Mouse (Mus musculus) kidney, adult 18-20 months (tissue): ENCODE measurements at regions not wholly inside any gene's neighbourhood (a gene's known extent, or its start where the extent isn't known, plus 50 kb on each side); places are given as distances from the start of the nearest gene placed in this dataset.
A peak's percentile ranks its signal among the peaks of the same experiment; 100 is the strongest.

Source experiments
- DNase-seq: peaks from one replicate; pipeline ENCODE4 v3.0.0; 2021

DNA sequence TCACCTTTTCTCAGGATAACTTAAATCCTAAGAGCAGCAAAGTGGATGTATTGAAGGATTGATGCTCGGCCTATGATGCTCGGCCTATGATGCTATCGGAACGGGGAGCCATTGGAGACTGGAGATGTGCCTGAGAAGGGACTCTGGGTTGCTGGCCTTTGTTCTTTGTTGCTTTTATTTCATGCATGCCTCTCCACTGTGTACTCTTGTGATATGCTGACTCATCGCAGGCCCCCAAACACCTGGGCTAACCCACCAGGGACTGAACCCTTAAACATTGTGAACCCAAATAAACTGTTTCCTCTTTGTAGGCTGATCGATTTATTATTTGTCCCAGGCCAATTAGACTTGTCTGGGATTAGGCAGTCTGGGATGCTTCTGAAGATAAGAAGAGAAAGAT lies 61.9 kb downstream of the Pdcl3 start:
- DNase-seq = no peak

DNA sequence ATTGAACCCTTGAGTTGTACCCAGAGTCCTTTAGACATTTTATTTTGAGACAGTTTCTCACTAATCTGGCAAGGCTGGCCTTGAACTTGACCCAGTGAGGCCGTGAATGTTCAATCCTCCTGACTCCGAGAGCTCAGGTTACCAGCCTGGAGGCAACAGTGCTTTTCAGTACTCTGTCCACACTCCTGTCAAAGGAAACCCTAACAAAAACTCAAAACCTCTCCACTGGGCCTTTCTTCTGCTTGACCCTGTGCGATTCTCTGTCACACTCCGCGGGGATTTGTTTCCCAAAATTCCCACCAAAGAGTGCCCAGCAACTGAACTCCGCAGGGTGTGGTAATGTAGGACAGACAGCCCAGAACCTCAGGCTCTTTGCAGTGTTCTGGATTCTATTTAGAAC lies 71.9 kb downstream of the Pdcl3 start:
- no peak for DNase-seq

DNA sequence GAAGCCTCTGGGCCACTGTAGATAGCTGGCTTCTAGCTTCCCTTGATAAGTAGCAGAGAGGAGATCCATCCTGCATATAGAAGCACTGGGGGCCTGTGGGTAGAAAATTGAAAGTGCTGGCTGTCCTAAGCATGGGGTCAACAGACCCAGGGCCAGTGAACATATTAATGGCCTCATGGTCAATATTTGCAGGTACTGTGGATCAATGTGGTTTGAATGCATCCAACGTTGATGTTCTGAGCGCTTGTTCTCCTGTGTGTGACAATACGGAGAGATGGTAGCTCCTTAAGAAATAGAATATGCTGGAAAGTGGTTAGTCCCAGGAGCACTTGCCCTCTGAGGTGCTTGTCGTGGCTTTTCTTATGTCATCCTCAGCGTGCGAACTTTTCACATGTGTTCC lies 77.1 kb downstream of the Pdcl3 start:
- no peak for DNase-seq

DNA sequence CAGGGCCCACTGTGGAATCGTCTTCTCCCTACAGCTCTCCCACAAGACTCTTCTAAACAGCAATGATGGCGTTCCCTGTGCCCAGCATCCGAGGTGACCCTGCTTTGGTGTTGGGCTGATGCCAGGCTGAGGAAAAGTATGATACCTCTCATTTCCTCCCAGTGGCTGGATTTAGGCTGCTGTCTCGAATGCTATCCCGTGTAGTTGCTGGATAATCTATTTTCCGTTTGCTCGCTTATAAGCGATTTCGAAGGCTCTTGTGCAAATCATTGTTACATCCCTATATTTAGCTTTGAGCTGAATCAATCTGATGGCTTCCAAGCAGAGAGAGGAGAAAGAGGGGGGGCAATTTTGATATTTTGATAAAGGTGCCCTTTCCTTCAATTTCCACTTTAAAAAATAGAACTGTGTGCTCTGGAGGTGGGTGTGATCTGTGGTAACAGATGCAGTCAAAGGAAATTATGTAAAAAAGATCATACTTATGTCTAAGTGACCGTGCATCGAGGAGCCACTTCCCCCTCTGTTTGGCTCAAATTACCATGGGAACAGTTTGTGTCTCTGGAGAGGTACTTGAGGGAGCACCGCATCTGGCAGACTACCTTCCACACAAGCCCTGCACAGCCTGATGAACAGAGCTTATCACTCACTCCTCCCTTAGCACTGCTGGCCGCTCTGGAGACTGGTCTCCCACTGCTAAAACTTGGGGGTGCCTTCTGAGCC lies 78.4 kb downstream of the Pdcl3 start:
- DNase-seq = no peak

DNA sequence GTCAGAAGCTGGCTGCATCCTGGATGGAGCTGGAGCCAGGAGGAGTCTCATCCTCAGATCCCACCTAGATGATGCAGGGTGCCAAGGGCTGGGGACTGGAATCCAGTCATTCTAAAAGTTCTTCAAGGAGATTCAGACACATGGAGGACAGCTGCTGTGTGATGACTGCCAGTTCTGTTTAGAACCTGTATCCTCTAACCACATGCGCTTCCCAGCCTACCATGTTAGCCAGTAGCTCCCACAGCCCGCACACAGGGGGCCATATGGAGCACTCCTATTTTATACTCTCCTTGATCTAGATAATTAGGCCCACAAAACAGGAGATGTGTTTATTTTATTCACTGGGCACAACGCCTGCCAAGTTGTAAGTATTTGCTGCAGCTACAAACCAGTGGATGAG lies 79.4 kb downstream of the Pdcl3 start:
- DNase-seq = no peak

DNA sequence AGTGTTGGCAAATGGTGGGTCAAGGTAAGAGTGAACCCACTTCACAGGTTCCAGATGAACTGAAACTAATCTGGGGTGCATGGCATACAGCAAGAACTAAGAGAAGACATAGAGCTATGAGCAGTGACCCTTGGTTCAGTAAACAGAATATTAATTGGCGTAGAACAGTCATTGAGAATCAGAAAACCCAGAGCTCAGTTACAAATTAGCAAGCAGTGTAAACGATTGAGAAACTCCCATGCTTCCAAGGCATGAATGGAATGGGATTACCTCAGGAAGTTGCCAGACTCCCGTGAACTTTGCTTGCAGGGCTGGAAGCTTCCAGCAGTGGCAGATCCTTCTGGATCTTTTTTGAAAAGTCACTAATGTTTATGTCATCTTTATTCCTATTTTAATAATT lies 82.5 kb downstream of the Pdcl3 start:
- DNase-seq = peak; percentile 7

DNA sequence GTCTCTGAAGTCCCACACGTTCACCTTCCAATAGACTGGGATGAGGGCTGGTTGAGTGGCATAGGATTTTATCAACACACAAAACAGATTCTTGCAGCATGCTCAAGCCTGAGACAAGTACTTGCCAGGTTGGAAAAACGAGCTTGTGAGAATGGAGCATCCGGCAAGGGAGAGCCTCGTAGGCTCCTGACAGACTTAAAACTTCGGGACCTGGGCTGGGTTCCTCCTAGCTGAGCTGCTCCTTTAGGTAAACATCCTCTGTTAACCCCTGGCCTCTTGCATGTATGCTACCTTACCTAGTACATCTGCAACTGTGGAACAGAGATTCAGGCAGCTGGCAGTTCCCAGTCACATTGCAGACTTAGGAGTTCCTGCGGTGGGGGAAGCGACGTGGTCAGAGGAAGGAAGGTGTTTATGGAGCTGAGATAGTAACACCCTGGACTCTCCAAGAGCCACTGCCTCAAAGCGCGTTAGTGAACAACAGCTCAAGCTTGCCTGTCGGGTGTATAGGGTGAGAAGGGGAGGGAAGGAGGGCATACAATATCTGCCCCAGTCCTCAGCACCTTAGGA lies 83.8 kb downstream of the Pdcl3 start:
- DNase-seq = no peak

DNA sequence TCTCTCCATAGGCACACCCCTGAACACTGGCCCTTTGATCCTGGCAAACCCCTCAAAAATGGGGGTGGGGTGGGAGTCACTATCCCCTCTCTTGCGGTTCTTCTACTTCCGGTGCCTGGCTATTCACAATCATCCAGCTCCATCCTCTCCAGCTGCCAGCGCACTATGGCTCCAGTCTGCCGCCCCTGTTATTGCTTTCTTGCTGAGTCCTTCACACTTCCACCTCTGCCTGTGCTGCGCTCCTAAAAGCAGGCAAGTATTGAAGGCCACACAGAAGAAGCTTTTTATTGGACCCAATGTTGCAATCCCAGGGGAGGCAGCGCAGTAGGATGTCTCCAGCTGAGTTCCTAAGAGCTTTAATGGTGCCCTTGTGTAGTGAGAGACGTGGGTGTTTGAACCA lies 84.3 kb downstream of the Pdcl3 start:
- no peak for DNase-seq

DNA sequence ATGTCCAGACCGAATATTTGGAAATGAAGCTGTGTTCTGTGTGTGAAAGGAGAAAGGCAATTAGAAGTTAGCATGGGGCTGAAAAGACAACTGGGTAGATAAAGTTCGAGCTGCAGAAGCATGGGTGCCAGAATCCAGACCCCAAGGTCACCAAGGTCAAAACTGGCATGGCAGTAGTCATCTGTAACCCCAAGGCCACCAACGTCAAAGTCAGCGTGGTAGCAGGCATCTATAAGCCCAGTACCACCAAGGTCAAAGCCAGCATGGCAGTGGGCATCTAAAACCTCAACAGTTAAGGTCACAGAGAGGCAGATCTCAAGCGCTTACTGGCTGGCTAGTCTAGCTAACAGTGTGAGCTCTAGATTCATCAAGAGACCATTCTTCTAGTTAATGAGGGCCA lies 90.6 kb downstream of the Pdcl3 start:
- no peak for DNase-seq

DNA sequence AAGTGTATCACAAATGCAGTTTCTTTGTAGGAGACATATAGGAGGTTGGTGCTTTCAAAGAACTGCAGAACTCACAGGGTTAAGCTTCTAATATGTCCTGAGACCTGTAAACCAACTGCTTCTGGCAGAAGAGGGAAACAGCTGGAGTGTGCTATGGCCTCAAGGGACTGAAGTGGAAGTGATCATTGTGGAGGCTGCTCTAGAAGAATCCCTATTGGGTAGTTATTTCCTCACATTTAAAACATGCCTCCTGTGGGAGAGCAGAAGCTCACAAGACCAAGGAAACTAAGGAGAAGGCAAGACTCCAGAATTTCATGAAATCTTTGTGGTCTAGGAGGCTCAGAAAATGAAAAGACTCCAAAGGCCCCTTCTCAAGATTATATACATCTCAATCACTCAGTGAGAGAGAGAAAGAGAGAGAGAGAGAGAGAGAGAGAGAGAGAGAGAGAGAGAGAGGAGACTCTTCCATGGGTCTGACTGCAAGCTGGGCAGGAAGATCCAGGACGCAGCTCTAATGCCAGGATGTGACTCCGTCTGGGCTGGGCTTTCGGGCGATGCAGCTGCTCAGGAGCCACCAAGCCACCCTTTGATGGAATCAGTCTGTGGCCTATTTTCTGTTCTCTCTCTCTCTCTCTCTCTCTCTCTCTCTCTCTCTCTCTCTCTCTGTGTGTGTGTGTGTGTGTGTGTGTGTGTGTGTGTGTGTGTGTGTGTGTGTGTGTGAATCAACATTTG lies 93.3 kb downstream of the Pdcl3 start:
- DNase-seq = no peak

DNA sequence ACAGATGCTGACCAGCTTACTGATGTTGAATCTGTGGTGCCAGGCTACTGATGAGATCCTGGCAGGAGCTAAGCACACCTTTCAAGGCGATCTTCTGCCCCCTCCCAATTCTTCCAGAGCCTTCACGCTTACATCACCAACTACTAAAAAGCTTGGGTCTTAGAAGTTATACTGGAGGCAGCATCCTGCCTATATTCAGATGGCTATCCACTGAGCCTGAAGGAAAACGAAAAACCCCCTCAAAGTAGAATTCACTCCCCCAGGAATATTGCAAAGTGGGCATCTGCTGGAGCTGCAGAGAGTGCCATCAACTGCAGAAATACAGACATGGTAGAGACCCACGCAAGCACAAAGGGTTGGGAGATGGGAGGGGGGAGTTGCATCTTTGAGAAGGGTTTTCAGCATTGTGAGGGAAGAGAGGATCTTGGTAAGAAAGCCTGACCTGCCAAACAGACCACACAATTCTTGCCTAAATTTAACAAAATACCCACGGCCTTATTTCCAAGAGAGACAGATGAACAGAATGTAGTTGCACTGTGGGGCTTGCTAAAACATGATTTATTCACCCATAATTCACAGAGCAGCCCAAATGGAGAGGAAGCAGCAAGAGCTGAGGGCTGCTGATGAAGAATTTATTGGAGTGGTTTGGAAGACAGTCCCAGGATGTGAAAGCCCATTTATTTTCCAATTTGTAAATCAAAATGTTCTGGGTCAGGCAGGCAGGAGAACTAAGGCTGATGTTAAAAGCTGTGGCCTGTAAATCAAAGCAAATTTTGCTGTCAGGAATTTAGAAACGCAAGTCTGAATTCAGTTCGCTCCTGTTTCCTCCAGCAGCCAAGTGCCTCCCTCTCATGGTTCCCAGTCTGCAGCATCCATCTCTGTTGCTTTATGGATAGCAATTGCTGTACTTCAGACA lies 98.8 kb downstream of the Pdcl3 start:
- DNase-seq = no peak

DNA sequence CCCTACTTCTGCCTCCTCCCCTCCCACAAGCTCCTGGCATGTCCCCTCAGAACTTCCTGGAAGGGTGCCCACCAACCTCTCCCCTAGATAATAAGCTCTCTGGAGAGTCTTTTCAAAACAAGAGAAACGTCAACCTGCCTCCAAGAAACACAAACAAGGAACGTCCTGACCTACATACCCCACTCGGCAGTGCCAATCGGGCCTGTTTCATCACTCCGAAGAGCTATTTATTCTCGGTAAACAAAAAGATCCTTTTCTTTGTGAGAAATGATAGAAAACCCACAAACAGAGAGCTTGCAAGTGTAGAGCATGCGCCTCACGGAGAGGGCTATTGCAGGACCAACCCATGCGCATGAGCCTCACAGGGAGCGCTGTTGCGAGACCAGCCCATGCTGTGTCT lies 100.9 kb downstream of the Pdcl3 start:
- peak; percentile 27 for DNase-seq

DNA sequence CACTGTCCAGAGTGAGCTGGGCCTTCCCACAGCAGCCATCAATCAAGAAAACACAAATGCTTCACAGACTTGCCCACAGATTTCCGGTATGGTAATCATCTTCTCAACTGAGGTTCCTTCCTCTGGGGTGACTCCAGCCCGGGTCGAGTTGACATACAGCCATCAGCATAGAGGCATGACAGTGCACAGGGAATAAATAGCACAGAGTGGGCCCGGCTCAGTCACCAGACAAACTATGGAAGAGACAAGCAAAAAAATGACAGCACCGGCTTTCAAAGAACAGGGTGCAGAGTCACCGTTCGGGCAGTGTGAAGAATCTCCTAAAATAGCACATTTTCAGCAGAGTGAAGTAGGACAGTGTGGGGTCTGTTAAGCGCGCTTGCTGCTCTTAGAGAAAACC lies 103.7 kb upstream of the Npas2 start:
- no peak for DNase-seq

DNA sequence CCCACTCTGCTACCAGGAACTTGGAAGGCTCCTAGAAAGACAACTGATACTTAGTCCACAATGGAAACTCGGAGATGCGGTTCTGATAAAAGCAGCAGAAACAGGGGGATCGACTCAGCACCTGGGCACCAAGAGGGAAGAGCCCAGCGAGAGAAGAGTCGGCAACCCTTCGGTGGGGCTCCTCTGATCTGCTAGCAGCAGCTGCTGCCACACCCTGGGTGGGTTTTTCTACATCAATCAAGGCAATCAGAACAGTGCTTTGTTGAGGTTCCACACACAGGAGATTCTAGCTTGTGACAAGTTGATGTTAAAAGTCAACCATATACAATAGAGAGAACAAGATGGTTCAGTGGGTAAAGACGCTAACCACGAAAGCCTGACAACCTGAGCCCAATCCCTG lies 102.4 kb upstream of the Npas2 start:
- DNase-seq = no peak

DNA sequence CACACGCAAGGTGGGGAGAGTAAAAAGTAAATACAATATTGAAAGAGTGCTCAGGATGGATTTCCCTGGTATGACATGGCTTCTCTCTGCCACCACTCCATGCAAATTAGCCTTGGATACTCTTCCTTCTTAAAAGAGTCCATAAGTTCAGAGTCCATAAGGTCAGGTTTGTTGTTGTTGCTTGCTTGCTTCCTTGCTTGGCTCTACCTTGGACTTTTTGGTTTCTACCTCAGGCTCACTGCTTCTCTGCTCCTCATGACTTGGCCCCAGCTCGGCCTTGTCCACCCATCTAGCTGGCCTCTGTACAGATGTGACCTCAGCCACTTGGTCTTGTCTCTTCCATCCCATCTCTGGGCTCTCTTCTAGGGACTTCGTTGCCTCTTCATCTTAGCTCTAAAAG lies 101.9 kb upstream of the Npas2 start:
- DNase-seq = no peak

DNA sequence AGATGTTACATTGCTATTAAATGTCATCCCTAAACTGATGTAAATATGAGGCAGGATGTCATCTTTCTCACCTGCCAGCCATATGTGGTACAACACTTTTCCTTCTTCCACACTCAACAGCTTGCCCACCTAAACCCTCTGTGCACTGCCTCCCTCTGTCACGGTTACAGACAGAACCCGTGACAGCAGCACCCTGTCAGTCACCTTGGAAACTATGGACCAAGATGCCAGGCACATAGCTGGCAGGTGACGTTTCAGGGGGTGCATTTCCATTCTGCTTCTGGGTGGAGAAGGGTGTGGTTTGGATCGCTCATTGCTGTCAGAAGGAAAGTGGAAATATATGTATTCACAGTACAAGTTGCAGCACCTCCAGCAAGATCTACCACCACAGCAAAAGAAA lies 100.2 kb upstream of the Npas2 start:
- DNase-seq = no peak

DNA sequence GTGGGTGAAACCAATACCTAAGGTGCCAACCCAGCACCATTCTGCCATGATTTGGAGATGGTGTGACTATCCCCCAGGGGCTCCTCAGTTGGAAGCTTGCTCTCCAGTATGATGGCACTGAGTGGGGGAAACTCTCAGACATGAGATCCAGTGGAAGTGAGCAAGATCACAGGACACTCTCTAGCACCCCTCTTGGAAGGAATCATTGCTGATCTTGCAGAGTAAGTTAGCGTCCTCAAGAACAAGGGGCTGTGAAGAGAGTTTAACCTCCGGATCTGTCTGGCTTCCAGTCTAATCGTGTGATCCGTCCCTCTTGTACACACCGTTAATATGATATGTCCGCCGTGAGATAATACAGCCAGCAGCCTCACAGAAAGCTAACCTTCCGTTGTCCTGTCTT lies 99.5 kb upstream of the Npas2 start:
- DNase-seq = no peak

DNA sequence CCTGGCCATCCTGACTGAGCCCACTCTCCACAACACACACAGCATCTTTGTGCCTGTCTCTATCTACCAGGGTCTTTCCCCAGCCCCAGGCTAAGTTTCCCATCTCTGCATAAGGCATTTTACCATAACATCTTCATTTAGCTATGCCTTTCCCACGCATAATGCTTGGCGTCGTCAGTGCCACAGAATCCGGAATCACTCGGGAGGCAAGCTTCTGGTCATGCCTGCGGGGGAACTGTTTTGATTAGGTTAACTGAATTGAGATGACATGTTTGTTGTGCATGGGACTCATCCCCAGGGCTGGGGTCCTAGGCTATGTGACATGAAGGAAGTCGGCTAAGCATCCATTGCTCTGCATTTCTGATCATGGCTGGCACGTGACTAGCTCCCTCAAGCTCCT lies 97.6 kb upstream of the Npas2 start:
- DNase-seq = no peak

DNA sequence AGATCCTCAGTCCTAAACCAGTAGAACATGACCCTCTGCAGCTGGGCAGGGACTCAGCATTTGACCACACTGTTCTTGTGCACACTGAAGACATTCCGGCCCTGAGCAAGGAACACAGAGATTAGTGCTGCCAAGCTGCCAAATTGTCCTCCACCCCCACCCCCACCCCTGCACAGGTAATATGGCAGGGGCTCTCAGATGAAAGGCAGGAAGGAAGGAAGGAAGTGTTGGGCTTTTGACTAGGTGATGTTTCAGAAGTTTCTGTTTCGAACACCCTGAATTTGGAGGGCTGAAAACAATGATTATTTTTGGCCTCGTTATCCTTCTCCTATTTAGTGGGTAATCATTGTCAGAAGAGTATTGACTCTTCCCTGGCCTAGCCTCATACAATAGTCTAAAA lies 96.8 kb upstream of the Npas2 start:
- DNase-seq = no peak

DNA sequence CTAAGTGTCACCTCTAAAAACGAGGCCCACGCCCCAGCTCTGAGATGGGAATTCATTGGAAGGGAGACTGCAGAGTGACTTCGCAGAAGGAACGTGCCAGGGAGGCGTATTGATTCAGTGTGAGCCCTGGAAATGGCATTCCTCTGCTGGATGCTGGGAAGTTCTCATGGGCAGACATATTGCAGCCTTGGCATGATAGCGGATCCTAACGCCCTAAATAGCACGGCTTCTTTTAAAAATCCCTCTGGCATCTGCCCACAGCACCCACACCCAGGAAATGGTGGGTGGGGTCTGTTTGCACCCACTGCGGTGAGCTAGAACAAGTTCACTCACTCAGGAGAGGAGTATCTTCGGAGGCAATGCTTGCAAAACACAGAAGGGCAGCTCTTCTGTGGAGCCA lies 96.0 kb upstream of the Npas2 start:
- no peak for DNase-seq

DNA sequence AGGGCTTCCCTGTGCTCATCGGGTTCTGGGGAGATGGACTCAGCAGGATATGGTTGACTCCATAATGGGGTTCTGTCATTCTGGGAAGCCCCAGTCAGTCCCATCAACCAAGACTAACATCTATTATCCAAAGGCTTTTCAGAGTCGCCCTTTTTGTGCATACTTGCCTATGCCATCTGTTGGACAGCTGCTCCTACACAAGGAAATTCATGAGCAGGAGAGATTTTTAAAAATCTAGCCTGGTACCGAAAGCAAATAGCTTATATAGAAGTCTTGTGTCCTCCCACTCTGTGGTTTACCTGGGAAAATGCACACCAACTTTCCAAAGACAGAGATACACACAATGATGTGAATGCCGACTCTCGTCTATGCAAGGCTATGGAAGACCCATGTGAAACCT lies 95.4 kb upstream of the Npas2 start:
- no peak for DNase-seq

DNA sequence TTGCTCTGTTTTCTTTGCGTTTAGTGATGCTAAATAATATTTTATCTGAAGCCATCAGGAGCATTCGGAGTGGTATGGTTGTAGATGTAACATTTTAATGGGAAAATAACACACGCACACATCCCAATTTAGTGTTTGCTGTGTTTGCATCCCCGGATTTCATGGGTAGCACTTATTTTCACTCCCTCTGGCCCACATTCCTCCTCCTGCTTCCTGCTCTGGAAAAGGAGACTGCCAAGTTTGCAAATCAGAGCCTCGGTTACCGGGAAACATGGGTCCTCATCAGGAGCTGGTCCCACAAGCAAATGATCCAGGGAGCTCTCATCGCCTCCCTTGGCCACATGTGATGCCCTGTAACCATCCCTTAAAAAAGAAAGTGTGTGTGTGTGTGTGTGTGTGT lies 94.3 kb upstream of the Npas2 start:
- no peak for DNase-seq

DNA sequence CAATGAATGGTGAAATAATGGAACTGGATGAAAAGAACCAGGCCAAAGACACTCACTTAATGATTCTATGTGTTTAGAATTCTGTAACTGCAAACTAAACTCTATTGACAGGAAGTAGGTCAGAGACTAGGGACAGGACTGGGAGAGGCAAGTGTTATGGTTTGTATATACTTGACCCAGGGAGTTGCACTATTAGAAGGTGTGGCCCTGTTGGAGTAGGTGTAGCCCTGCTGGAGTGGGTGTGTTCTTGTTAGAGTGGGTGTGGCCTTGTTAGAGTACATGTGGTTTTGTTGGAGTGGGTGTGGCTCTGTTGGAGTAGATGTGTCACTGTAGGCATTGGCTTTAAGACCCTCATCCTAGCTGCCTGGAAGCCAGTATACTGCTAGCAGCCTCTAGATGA lies 93.0 kb upstream of the Npas2 start:
- no peak for DNase-seq
